Mouse (Mus musculus) Patski (cell line): ENCODE measurements around the gene Cc2d2a. TPM values are rescaled to one million over a fixed set of nuclear protein-coding genes. Genes with fewer than 3 reads are reported as not detected.

Experiments
- ATAC-seq: fragments of 100-300 bp; one replicate; pipeline ENCODE4 v1.8.0; 2021
- CTCF ChIA-PET: fragments of 350-600 bp; sonication (Branson Sonifier 250); formaldehyde crosslinking; loops from one replicate; lab custom pipeline; 2022; ENCODE audit warnings: inconsistent platforms; lab: Charles Lee
- POLR2A ChIA-PET: fragments of 350-600 bp; sonication (Branson Sonifier 250); formaldehyde crosslinking; loops from one replicate; lab custom pipeline; 2022; ENCODE audit warnings: antibody characterized with exemption, inconsistent platforms; lab: Charles Lee
- DNase-seq: peaks from one replicate; pipeline ENCODE4 v3.0.0-alpha.2; 2011; ENCODE audit warnings: low read depth, low spot score
- H3K27me3 ChIP-seq: fragments of 371-371 bp; one replicate; pipeline ENCODE4 v1.5.1; 2021
- CTCF ChIP-seq: fragments of 100-300 bp; IDR thresholded peaks from one replicate; pipeline ENCODE4 v1.5.1; 2021
- in situ Hi-C: fragments of 300-500 bp; cut with MboI; formaldehyde crosslinking; loops from 3 replicates; pipeline ENCODE4 v1.11.1; 2018; ENCODE audit warnings: low pct_unique_long_range_greater_than_20kb, mixed read lengths
- polyA plus RNA-seq: library from polyadenylated mRNA; unstranded; gene quantifications from one replicate; pipeline ENCODE4 v1.2.3, GENCODE M21; 2021

Cc2d2a gene
- polyA plus RNA-seq, 1 experiment from 2014 or later = 67.5 TPM

DNA sequence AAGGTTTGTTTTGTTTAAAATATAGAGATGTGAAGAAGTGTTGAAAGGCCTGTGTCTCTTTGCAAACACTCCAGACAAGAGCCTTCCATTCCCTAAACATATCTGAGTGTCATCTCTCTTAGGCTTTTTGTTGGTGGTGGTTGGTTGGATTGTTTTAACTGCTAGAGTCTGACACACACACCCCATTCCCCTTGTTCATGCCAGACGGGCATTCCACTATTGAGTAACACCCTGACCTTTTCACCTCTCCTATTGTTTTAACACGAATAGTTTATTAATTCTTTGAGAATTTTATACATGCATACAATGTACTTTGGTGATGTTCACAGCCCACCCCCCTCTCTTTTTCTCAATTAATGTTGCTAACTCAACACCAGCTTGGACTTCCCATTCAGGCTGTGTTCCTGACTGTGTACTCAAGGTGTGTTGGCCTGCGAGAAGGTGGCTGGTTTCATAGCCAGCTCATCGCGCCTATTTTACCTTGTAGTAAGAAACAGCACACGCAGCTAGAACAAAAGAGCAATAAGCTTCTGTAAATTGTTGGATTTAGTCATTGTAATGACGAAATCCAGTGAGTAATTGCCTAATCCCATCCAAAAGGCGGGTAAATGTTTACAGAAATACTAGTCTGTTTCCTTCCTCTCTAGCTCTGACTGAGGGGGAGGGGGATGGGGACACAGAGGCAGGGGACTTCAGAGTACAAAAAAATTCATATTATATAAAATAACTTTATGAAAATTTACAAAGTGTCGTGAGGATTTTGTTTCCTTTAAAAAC is 126.0 kb downstream of the Cc2d2a start:
- ATAC-seq (peak; percentile 75), DNase-seq (no peak)
- no peaks in the 10 kb centered on the region for H3K27me3 ChIP-seq
- in situ Hi-C loops = no loop called here
- ChIA-PET POLR2A (no interaction called here), CTCF (interaction anchor here (1.0 to 1.7 kb wide), 3 partner anchors 12 to 40 kb away, joined by 3 to 4 read pairs (median 3); no protein-coding TSS in a partner anchor)
- no peak for TF ChIP-seq CTCF

Other genes starting within 250 kb of the Cc2d2a start
- gene C1qtnf7, start 146.8 kb upstream of the Cc2d2a start, polyA plus RNA-seq = 0.09 TPM
- gene Bst1, start 156.5 kb downstream of the Cc2d2a start, polyA plus RNA-seq = 864 TPM
- gene Fbxl5, start 159.3 kb downstream of the Cc2d2a start, polyA plus RNA-seq = 91.7 TPM
- 1.6 TPM for gene Cd38, start 206.2 kb downstream of the Cc2d2a start, polyA plus RNA-seq